Mouse (Mus musculus) megakaryocyte, embryonic 14.5 days (primary cell): ENCODE measurements at regions not wholly inside any gene's neighbourhood (a gene's known extent, or its start where the extent isn't known, plus 50 kb on each side); places are given as distances from the start of the nearest gene placed in this dataset.

Experiments
- H3K27me3 ChIP-seq: replicated peaks from 2 replicates; pipeline ENCODE3; 2012; ENCODE audit warnings: inconsistent platforms
- H3K36me3 ChIP-seq: replicated peaks from 2 replicates; pipeline ENCODE3; 2012; ENCODE audit warnings: low read length, inconsistent platforms, mixed read lengths
- H3K4me1 ChIP-seq: 2 replicates; pipeline ENCODE4 v1.6.1; 2012; ENCODE audit warnings: inconsistent platforms
- H3K4me3 ChIP-seq: replicated peaks from 2 replicates; pipeline ENCODE3; 2012; ENCODE audit warnings: moderate library complexity, mild to moderate bottlenecking, inconsistent platforms
- H3K9me3 ChIP-seq: 2 replicates; pipeline ENCODE4 v1.6.1; 2012; ENCODE audit warnings: inconsistent platforms
- FLI1 ChIP-seq: IDR thresholded peaks from 2 replicates; pipeline ENCODE4 v1.6.1; 2012; ENCODE audit warnings: low read length, inconsistent platforms, mixed read lengths
- GATA1 ChIP-seq: IDR thresholded peaks from 3 replicates; pipeline ENCODE4 v1.6.1; 2012; ENCODE audit warnings: mixed read lengths, low read length, inconsistent platforms, borderline replicate concordance

- Histone ChIP-seq H3K4me3 (no peak overlapping the region), H3K4me1 (peaks cover 13% of the 10 kb centered on the region), H3K27me3 (no peaks in the 10 kb centered on the region), H3K36me3 (no peaks in the 10 kb centered on the region), H3K9me3 (no peaks in the 10 kb centered on the region)
- no peak for TF ChIP-seq GATA1
- TF ChIP-seq FLI1, result no peak
Observed at GRCm38 (mm10) chr17:89460438-89460837, 260.0 kb upstream of the Fshr start.

DNA sequence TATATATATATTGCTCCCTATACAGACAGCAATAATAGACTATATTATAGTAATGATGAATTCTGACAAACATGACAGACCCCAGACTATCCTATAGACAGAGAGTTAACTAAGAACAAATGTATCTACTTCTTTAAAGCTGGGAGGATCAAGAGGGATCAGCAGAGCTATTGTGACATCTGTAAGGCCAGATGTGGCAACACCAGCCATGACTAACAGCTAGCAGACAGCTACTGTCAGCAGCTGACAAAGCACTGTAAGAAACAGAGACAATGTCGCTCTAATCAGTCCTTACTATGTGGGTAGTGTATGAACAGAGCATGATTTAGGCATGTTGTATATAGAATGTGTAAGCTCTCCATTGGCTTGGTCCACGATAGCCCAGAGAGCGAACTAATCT, 253.8 kb upstream of the Fshr start:
- H3K27me3 ChIP-seq, result no peaks in the 10 kb centered on the region
- H3K9me3 ChIP-seq, result no peaks in the 10 kb centered on the region
- no peaks in the 10 kb centered on the region for H3K36me3 ChIP-seq
- peaks cover 35% of the 10 kb centered on the region for H3K4me1 ChIP-seq
- TF ChIP-seq GATA1, result no peak
- no peak for TF ChIP-seq FLI1
- peak overlapping the region; percentile 18 for H3K4me3 ChIP-seq

- H3K9me3 ChIP-seq, result no peaks in the 10 kb centered on the region
- H3K36me3 ChIP-seq, result no peaks in the 10 kb centered on the region
- H3K4me3 ChIP-seq, result peak overlapping the region; percentile 39
- H3K27me3 ChIP-seq, result no peaks in the 10 kb centered on the region
- no peak for TF ChIP-seq FLI1
- TF ChIP-seq GATA1, result no peak
- peaks cover 22% of the 10 kb centered on the region for H3K4me1 ChIP-seq
Observed at GRCm38 (mm10) chr17:89450724-89451123, 250.2 kb upstream of the Fshr start.

DNA sequence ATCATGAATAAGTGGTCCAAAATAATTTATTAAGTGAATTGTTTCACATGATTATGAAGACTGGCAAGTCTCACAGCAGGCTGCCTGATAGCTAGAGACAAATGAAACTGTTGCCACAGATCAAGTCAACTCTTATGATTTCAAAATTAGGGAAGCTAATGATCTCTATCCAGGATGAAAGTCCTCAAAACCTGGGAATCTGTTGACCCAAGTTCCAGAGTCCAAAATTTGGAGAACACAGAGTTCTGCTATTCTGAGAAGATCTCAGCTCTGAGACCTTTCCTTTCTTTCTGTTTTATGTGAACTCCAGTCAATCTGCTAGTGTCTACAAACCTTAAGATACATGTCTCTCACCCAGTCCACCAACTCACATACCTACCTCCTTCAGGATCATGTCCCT, 248.9 kb upstream of the Fshr start:
- Histone ChIP-seq H3K27me3 (no peaks in the 10 kb centered on the region), H3K36me3 (no peaks in the 10 kb centered on the region), H3K4me3 (no peak overlapping the region), H3K9me3 (no peaks in the 10 kb centered on the region), H3K4me1 (peaks cover 21% of the 10 kb centered on the region)
- TF ChIP-seq GATA1, result no peak
- TF ChIP-seq FLI1, result no peak

DNA sequence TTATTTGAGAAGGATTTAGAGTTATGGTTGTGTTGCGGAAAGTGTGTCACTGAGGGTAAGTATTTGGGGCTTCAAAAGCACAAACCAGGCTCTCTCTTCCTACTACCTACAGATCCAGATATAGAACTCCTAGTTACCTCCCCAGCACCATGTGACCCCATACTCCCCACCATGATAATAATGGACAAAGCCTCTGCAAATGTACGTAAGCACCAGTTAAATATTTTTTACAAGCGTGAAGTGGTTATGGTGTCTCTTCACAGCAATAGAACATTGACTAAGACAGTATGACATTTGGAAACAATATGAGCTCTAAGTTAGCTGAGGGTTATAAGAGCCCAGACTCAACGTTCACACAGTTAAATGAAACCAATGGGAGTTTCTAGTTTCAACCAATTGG, 233.8 kb upstream of the Fshr start:
- TF ChIP-seq FLI1 (no peak), GATA1 (no peak)
- Histone ChIP-seq H3K36me3 (no peaks in the 10 kb centered on the region), H3K4me1 (no peaks in the 10 kb centered on the region), H3K4me3 (no peak overlapping the region), H3K9me3 (no peaks in the 10 kb centered on the region), H3K27me3 (no peaks in the 10 kb centered on the region)

GRCm38 (mm10) chr17:89410026-89410425, 209.6 kb upstream of the Fshr start:
- TF ChIP-seq FLI1 (no peak), GATA1 (no peak)

DNA sequence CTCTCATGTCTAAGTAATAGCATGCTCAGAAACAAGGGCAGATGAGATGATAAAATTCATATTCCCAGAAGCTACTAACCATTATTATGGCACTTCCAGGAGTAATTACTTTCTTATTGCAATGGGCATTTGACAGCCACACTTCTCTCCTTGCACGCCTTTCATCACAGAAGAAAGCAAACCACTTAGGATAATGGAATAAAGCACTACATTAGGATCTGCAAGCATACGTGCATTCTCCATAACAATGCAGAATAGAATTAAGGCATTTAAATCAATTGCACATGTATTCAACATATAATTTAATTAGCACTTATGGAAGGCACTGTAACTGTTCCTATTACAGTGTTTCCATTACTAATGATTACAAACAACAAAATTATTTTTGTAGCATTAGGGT, 205.1 kb upstream of the Fshr start:
- H3K9me3 ChIP-seq, result peaks cover 4% of the 10 kb centered on the region
- no peaks in the 10 kb centered on the region for H3K4me1 ChIP-seq
- TF ChIP-seq FLI1 (no peak), GATA1 (no peak)
- no peaks in the 10 kb centered on the region for H3K36me3 ChIP-seq
- no peaks in the 10 kb centered on the region for H3K27me3 ChIP-seq
- no peak overlapping the region for H3K4me3 ChIP-seq

More at GRCm38 (mm10) chr17:89410026-89410425, 209.6 kb upstream of the Fshr start:
- Histone ChIP-seq H3K27me3 (no peaks in the 10 kb centered on the region), H3K4me1 (no peaks in the 10 kb centered on the region), H3K9me3 (no peaks in the 10 kb centered on the region), H3K36me3 (no peaks in the 10 kb centered on the region), H3K4me3 (no peak overlapping the region)

DNA sequence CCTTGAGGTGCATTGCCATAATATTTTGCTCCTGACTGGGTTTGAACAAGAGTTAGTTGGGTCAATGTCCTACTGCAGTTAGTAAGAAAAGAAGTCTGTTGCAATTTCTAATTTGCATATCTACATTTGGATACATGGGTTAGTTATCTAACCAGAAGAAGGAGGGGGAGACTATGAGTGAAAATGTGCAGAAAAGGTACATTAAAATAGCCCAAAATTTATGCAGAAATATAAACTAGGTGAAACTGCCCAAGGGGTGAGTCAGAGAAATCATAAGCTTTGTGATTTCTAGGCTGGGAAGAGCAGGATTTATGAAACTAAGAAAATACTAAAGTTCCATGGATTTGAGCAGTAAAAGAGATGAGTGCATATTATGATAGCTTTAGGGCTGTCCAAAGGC, 156.8 kb upstream of the Fshr start:
- TF ChIP-seq FLI1 (no peak), GATA1 (no peak)

DNA sequence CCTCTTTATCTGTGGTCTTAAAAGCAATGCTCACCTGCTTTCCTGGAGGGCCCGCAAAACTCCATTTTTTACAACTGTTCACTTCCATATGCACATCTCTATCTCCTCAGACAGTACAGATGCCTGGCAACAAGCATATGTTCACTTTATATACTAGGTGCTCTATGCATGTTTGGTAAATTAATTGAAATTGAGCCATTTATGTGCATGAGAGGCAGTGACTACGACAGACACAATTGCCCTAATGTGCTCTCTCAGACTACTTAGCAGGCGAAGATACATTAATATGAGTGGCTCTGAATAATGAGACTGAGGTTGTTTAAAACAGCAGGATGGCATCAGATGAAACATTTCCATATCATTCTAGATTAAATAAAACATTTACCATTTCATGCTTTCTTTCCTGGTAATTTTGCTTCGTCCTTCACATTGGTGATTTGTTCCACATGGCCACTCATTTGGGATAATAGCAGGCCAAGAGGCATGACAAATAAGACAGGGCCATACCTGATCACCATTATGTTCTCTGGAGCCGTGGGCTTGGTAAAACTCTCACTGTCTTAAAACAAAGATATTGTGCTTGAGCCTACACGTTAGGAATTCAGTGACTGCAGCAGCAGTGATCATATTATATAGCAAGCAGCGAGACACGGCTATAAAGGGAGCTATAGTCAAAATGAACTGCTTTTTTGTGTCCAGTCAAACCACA, 140.2 kb upstream of the Fshr start:
- H3K4me3 ChIP-seq, result no peak overlapping the region
- no peaks in the 10 kb centered on the region for H3K4me1 ChIP-seq
- no peaks in the 10 kb centered on the region for H3K36me3 ChIP-seq
- TF ChIP-seq FLI1, result no peak
- no peak for TF ChIP-seq GATA1
- no peaks in the 10 kb centered on the region for H3K27me3 ChIP-seq
- H3K9me3 ChIP-seq, result no peaks in the 10 kb centered on the region

More for the DNA sequence above, 156.8 kb upstream of the Fshr start:
- Histone ChIP-seq H3K4me1 (no peaks in the 10 kb centered on the region), H3K36me3 (no peaks in the 10 kb centered on the region), H3K27me3 (no peaks in the 10 kb centered on the region), H3K4me3 (no peak overlapping the region), H3K9me3 (no peaks in the 10 kb centered on the region)

- H3K27me3 ChIP-seq, result no peaks in the 10 kb centered on the region
- H3K4me1 ChIP-seq, result no peaks in the 10 kb centered on the region; the same call in 1 of the 2 replicates
- no peaks in the 10 kb centered on the region for H3K9me3 ChIP-seq
- TF ChIP-seq GATA1, result no peak
- H3K4me3 ChIP-seq, result no peak overlapping the region
- H3K36me3 ChIP-seq, result no peaks in the 10 kb centered on the region
Observed at GRCm38 (mm10) chr17:89319602-89320288, 119.3 kb upstream of the Fshr start.

GRCm38 (mm10) chr17:89318356-89318755, 117.9 kb upstream of the Fshr start:
- TF ChIP-seq GATA1 (no peak), FLI1 (no peak)
- H3K27me3 ChIP-seq, result no peaks in the 10 kb centered on the region
- H3K4me3 ChIP-seq, result no peak overlapping the region
- H3K9me3 ChIP-seq, result no peaks in the 10 kb centered on the region
- H3K36me3 ChIP-seq, result no peaks in the 10 kb centered on the region
- no peaks in the 10 kb centered on the region; the same call in 1 of the 2 replicates for H3K4me1 ChIP-seq
